Mouse (Mus musculus) heart, adult 2 months (tissue): ENCODE data around the gene Cd163.

Experiments used
- CTCF ChIP-seq: fragments of 200-600 bp; IDR thresholded peaks from 2 replicates; pipeline ENCODE4 v1.8.1; 2022; ENCODE audit warnings: antibody characterized with exemption, mild to moderate bottlenecking, moderate library complexity
- EP300 ChIP-seq: fragments of 200-500 bp; IDR thresholded peaks from 2 replicates; pipeline ENCODE4 v1.6.1; 2011; ENCODE audit warnings: low read depth, low read length, control low read depth; ENCODE audit not compliant: insufficient read depth
- POLR2A ChIP-seq: fragments of 200-500 bp; IDR thresholded peaks from 2 replicates; pipeline ENCODE4 v1.6.1; 2011; ENCODE audit warnings: mild to moderate bottlenecking, low read depth, low read length, control low read depth; ENCODE audit not compliant: insufficient read depth

- no peak for TF ChIP-seq EP300
- no peak for TF ChIP-seq CTCF
- TF ChIP-seq POLR2A = no peak
Measured at GRCm38 (mm10) chr6:124301447-124302192, 2.8 kb upstream of the Cd163 start.
